Mouse (Mus musculus): ENCODE data around the gene Gstp2. TPM values are rescaled to one million over a fixed set of nuclear protein-coding genes. Genes with fewer than 3 reads are reported as not detected.
"Not testable (repeated sequence)": the region's sequence is repeated elsewhere in the genome, so short reads cannot be mapped to it uniquely, and the experiment has no call there.

Gstp2 gene
- polyA plus RNA-seq, 1 experiment from 2014 or later = 2.2 TPM

- Histone ChIP-seq H3K27ac (replicated peaks; ENCODE audit: low read depth, low read length) (no peak overlapping the region), H3K9me3 (replicated peaks; ENCODE audit: control insufficient read depth, low read length) (no peaks in the 10 kb centered on the region), H3K4me2 (ENCODE audit: low read depth, low read length) (no peak overlapping the region), H3K4me3 (ENCODE audit: low read depth, low read length) (no peak overlapping the region), H3K27me3 (ENCODE audit: control insufficient read depth, insufficient read depth, low read length) (no peaks in the 10 kb centered on the region), H3K4me1 (ENCODE audit: control insufficient read depth, insufficient read depth, low read length) (no peaks in the 10 kb centered on the region), H3K36me3 (replicated peaks; ENCODE audit: control insufficient read depth, insufficient read depth, low read depth, low read length) (no peaks in the 10 kb centered on the region), H3K9ac (replicated peaks; ENCODE audit: low read length) (no peak overlapping the region)
- ATAC-seq (replicated peaks; ENCODE audit: insufficient number of reproducible peaks, low FRiP score, low TSS enrichment, low read depth) (no peak), DNase-seq (ENCODE audit: low spot score) (peak; percentile 77)
- 51% methylated on average over 10 of the region's 10 CpGs for WGBS
Observed at GRCm38 (mm10) chr19:4051741-4052515, 6.1 kb upstream of the Gstp2 start.

- Histone ChIP-seq H3K4me1 (ENCODE audit: control insufficient read depth, insufficient read depth, low read length) (no peaks in the 10 kb centered on the region), H3K27ac (replicated peaks; ENCODE audit: low read depth, low read length) (no peak overlapping the region), H3K4me3 (ENCODE audit: low read depth, low read length) (no peak overlapping the region), H3K36me3 (replicated peaks; ENCODE audit: control insufficient read depth, insufficient read depth, low read depth, low read length) (no peaks in the 10 kb centered on the region), H3K27me3 (ENCODE audit: control insufficient read depth, insufficient read depth, low read length) (no peaks in the 10 kb centered on the region), H3K9ac (replicated peaks; ENCODE audit: low read length) (no peak overlapping the region), H3K4me2 (ENCODE audit: low read depth, low read length) (no peak overlapping the region), H3K9me3 (replicated peaks; ENCODE audit: control insufficient read depth, low read length) (no peaks in the 10 kb centered on the region)
- WGBS = 97% methylated on average over 5 of the region's 5 CpGs
- DNase-seq (ENCODE audit: low spot score) (no peak), ATAC-seq (replicated peaks; ENCODE audit: insufficient number of reproducible peaks, low FRiP score, low TSS enrichment, low read depth) (no peak)
Observed at GRCm38 (mm10) chr19:4051016-4051415, 5.2 kb upstream of the Gstp2 start.

GRCm38 (mm10) chr19:4049069-4049468 lies 3.2 kb upstream of the Gstp2 start:
- not testable (repeated sequence) for H3K9me3 ChIP-seq (replicated peaks; ENCODE audit: control insufficient read depth, low read length); H3K27me3 ChIP-seq (ENCODE audit: control insufficient read depth, insufficient read depth, low read length); H3K4me3 ChIP-seq (ENCODE audit: low read depth, low read length); DNase-seq (ENCODE audit: low spot score); H3K4me2 ChIP-seq (ENCODE audit: low read depth, low read length); H3K27ac ChIP-seq (replicated peaks; ENCODE audit: low read depth, low read length); ATAC-seq (replicated peaks; ENCODE audit: insufficient number of reproducible peaks, low FRiP score, low TSS enrichment, low read depth); H3K9ac ChIP-seq (replicated peaks; ENCODE audit: low read length); H3K36me3 ChIP-seq (replicated peaks; ENCODE audit: control insufficient read depth, insufficient read depth, low read depth, low read length); H3K4me1 ChIP-seq (ENCODE audit: control insufficient read depth, insufficient read depth, low read length)
- WGBS = 77% methylated on average over 5 of the region's 5 CpGs

- 17% methylated on average over 4 of the region's 4 CpGs for WGBS
- Histone ChIP-seq H3K9me3 (replicated peaks; ENCODE audit: control insufficient read depth, low read length) (no peaks in the 10 kb centered on the region), H3K4me1 (ENCODE audit: control insufficient read depth, insufficient read depth, low read length) (no peaks in the 10 kb centered on the region), H3K4me2 (ENCODE audit: low read depth, low read length) (no peak overlapping the region), H3K27me3 (ENCODE audit: control insufficient read depth, insufficient read depth, low read length) (no peaks in the 10 kb centered on the region), H3K4me3 (ENCODE audit: low read depth, low read length) (no peak overlapping the region), H3K9ac (replicated peaks; ENCODE audit: low read length) (no peak overlapping the region), H3K36me3 (replicated peaks; ENCODE audit: control insufficient read depth, insufficient read depth, low read depth, low read length) (no peaks in the 10 kb centered on the region), H3K27ac (replicated peaks; ENCODE audit: low read depth, low read length) (no peak overlapping the region)
- ATAC-seq (replicated peaks; ENCODE audit: insufficient number of reproducible peaks, low FRiP score, low TSS enrichment, low read depth) (no peak), DNase-seq (ENCODE audit: low spot score) (peak; percentile 90)
Observed at GRCm38 (mm10) chr19:4047859-4048258, 2.0 kb upstream of the Gstp2 start.

- 82% methylated on average over 8 of the region's 8 CpGs for WGBS
- Histone ChIP-seq H3K27me3 (ENCODE audit: control insufficient read depth, insufficient read depth, low read length) (no peaks in the 10 kb centered on the region), H3K4me2 (ENCODE audit: low read depth, low read length) (no peak overlapping the region), H3K9me3 (replicated peaks; ENCODE audit: control insufficient read depth, low read length) (no peaks in the 10 kb centered on the region), H3K36me3 (replicated peaks; ENCODE audit: control insufficient read depth, insufficient read depth, low read depth, low read length) (no peaks in the 10 kb centered on the region), H3K9ac (replicated peaks; ENCODE audit: low read length) (no peak overlapping the region), H3K4me1 (ENCODE audit: control insufficient read depth, insufficient read depth, low read length) (no peaks in the 10 kb centered on the region), H3K27ac (replicated peaks; ENCODE audit: low read depth, low read length) (no peak overlapping the region), H3K4me3 (ENCODE audit: low read depth, low read length) (no peak overlapping the region)
- ATAC-seq (replicated peaks; ENCODE audit: insufficient number of reproducible peaks, low FRiP score, low TSS enrichment, low read depth) (no peak), DNase-seq (ENCODE audit: low spot score) (peak; percentile 14)
Observed at GRCm38 (mm10) chr19:4046866-4047254, 1.0 kb upstream of the Gstp2 start.

GRCm38 (mm10) chr19:4044109-4044508 lies 1.7 kb downstream of the Gstp2 start:
- not testable (repeated sequence) for H3K9me3 ChIP-seq (replicated peaks; ENCODE audit: control insufficient read depth, low read length); H3K4me3 ChIP-seq (ENCODE audit: low read depth, low read length); ATAC-seq (replicated peaks; ENCODE audit: insufficient number of reproducible peaks, low FRiP score, low TSS enrichment, low read depth); H3K4me1 ChIP-seq (ENCODE audit: control insufficient read depth, insufficient read depth, low read length); H3K9ac ChIP-seq (replicated peaks; ENCODE audit: low read length); H3K4me2 ChIP-seq (ENCODE audit: low read depth, low read length); H3K27ac ChIP-seq (replicated peaks; ENCODE audit: low read depth, low read length); H3K36me3 ChIP-seq (replicated peaks; ENCODE audit: control insufficient read depth, insufficient read depth, low read depth, low read length); H3K27me3 ChIP-seq (ENCODE audit: control insufficient read depth, insufficient read depth, low read length); DNase-seq (ENCODE audit: low spot score)
- WGBS = 87% methylated on average over 5 of the region's 5 CpGs

GRCm38 (mm10) chr19:4042124-4042523 lies 3.7 kb downstream of the Gstp2 start:
- H3K27me3 ChIP-seq (ENCODE audit: control insufficient read depth, insufficient read depth, low read length) = no peaks in the 10 kb centered on the region
- H3K36me3 ChIP-seq (replicated peaks; ENCODE audit: control insufficient read depth, insufficient read depth, low read depth, low read length) = no peaks in the 10 kb centered on the region

GRCm38 (mm10) chr19:4041500-4041899 lies 4.3 kb downstream of the Gstp2 start:
- WGBS = 82% methylated on average over 3 of the region's 4 CpGs
- not testable (repeated sequence) for H3K9me3 ChIP-seq (replicated peaks; ENCODE audit: control insufficient read depth, low read length); H3K4me1 ChIP-seq (ENCODE audit: control insufficient read depth, insufficient read depth, low read length); H3K4me2 ChIP-seq (ENCODE audit: low read depth, low read length); H3K4me3 ChIP-seq (ENCODE audit: low read depth, low read length); H3K27ac ChIP-seq (replicated peaks; ENCODE audit: low read depth, low read length); H3K27me3 ChIP-seq (ENCODE audit: control insufficient read depth, insufficient read depth, low read length); DNase-seq (ENCODE audit: low spot score); H3K36me3 ChIP-seq (replicated peaks; ENCODE audit: control insufficient read depth, insufficient read depth, low read depth, low read length); H3K9ac ChIP-seq (replicated peaks; ENCODE audit: low read length)
- 0 out of 2 replicates have a peak, but pooled peaks have one; percentile 39 for ATAC-seq (replicated peaks; ENCODE audit: insufficient number of reproducible peaks, low FRiP score, low TSS enrichment, low read depth)

More at GRCm38 (mm10) chr19:4042124-4042523, 3.7 kb downstream of the Gstp2 start:
- H3K4me2 ChIP-seq (ENCODE audit: low read depth, low read length) = no peak overlapping the region
- H3K9me3 ChIP-seq (replicated peaks; ENCODE audit: control insufficient read depth, low read length) = no peaks in the 10 kb centered on the region
- no peak overlapping the region for H3K9ac ChIP-seq (replicated peaks; ENCODE audit: low read length)
- H3K27ac ChIP-seq (replicated peaks; ENCODE audit: low read depth, low read length) = no peak overlapping the region
- WGBS = 73% methylated on average over 14 of the region's 14 CpGs
- H3K4me1 ChIP-seq (ENCODE audit: control insufficient read depth, insufficient read depth, low read length) = no peaks in the 10 kb centered on the region
- no peak for ATAC-seq (replicated peaks; ENCODE audit: insufficient number of reproducible peaks, low FRiP score, low TSS enrichment, low read depth)
- no peak for DNase-seq (ENCODE audit: low spot score)
- H3K4me3 ChIP-seq (ENCODE audit: low read depth, low read length) = no peak overlapping the region

Data from embryonic facial prominence, embryonic 11.5 days (tissue).